Mouse (Mus musculus): ENCODE measurements around the gene Tbcb.

DNA sequence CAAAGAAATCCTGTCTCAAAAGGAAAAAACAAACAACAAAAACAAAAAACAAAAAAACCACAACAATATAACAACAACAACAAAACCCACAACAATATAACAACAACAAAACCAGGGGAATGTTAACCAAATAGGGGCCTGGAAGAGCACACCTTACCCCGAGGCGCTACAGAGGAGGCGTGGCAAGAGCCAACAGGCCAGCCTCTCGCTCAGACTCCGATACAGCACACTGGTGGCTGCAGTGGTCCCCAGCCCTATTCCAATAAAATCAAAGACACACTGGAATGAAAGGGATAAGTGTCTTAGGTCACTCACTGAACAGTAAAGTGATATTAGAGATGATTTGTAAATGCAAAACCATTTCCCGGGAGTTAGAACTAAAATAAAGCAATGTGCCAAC is 47.5 kb upstream of the Tbcb start:
- TF ChIP-seq TAL1 (IDR thresholded peaks at IDR 0.05; ENCODE audit: low read length) = no peak
- TF ChIP-seq GATA1 (IDR thresholded peaks at IDR 0.05; ENCODE audit: low read length) = no peak
